Comparison of ENCODE assay signal across 9 mouse cellular contexts in the genomic region with DNA sequence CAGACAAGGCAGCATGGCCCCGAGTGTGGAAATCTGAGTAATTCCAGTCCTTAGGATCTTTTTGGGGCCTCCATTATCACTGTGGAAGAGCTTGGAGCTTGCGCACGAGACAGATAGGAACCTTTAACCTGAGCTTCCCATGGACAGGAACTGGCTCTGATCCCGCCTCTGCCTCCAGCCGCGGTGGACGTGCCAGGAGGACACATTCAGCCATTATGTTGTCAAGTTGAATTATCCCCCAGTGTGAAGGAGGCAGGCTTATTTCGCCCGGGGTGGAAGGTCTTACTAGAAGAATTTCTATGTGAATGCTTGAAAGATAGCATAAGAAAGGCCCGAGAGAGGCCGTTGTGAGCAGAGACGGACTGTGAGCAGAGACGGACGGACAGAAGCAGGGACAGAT. TPM values are rescaled to one million over a fixed set of nuclear protein-coding genes. Genes with fewer than 3 reads are reported as not detected.
DNase-seq lines count a peak whose midpoint lies in the region; ATAC-seq and TF ChIP-seq lines count a peak whose summit lies in the region.
"Had no signal": no experiment of that assay in that cellular context is flagged by ENCODE, and none has a peak within 500 bp of the region (broad histone marks: within the 10 kb centered on the region; RNA-seq: fewer than 3 reads in every experiment).

No protein-coding gene starts in this region.

- H3K27me3 ChIP-seq in heart, embryonic 14.5 days (ENCODE audit: control insufficient read depth, insufficient read depth, low read length), result no peaks in the 10 kb centered on the region

- 20% methylated on average over 14 of the region's 14 CpGs for WGBS in heart, embryonic 14.5 days

- H3K4me3 ChIP-seq in gastrocnemius, adult 2 months, result 0 out of 2 replicates have a peak overlapping the region, but pooled peaks have one; percentile 16
- no peak overlapping the region for H3K4me3 ChIP-seq in heart, embryonic 14.5 days (ENCODE audit: control insufficient read depth in 1 of 2, insufficient read depth in 1 of 2, low read depth in 1 of 2, low read length in 2 of 2)
- H3K4me3 ChIP-seq in layer of hippocampus, adult 2 months, result no peak overlapping the region

- no peaks in the 10 kb centered on the region for H3K36me3 ChIP-seq in heart, embryonic 14.5 days (ENCODE audit: control insufficient read depth, insufficient read depth, low read length)

- H3K27ac ChIP-seq in gastrocnemius, adult 2 months, result peak overlapping the region; percentile 46
- H3K27ac ChIP-seq in heart, embryonic 14.5 days (replicated peaks in 1 of 2; ENCODE audit: control insufficient read depth in 1 of 2, insufficient read depth in 1 of 2, low read depth in 2 of 2, low read length in 2 of 2), result peak overlapping the region; percentile 41 to 79
- H3K27ac ChIP-seq in layer of hippocampus, adult 2 months, result no peak overlapping the region

- intact Hi-C loops in gastrocnemius, adult 2 months (cut with DNase I), result loop anchor here (5.0 kb wide), 2 partner anchors 48 to 63 kb away; no protein-coding TSS in a partner anchor
- intact Hi-C loops in gastrocnemius, postnatal 36 days (cut with DNase I), result loop anchor here (5.0 kb wide), 1 partner anchor 43 kb away; no protein-coding TSS in a partner anchor

- no peaks in the 10 kb centered on the region for H3K9me3 ChIP-seq in heart, embryonic 14.5 days (ENCODE audit: control insufficient read depth, low read length)

- peaks cover 12 to 18% of the 10 kb centered on the region in 2 experiments for H3K4me1 ChIP-seq in heart, embryonic 14.5 days (ENCODE audit: control insufficient read depth in 2 of 2, insufficient read depth in 2 of 2, low read length in 2 of 2)

- peak overlapping the region; percentile 17; the same call in 1 of the 2 replicates for H3K9ac ChIP-seq in heart, embryonic 14.5 days (ENCODE audit: low read length)

- peak; percentile 49 for DNase-seq in gastrocnemius, adult 2 months
- DNase-seq in gastrocnemius, postnatal 36 days, result no peak
- DNase-seq in cerebellum, adult 18-20 months, result peak; percentile 66 to 71
- peak; percentile 80 to 87 for DNase-seq in kidney, postnatal 25 days
- no peak for DNase-seq in layer of hippocampus, adult 2 months (ENCODE audit: low spot score in 2 of 2)
- DNase-seq in lung, postnatal 10 days, result no peak
- DNase-seq in right cerebral cortex, adult 18-20 months, result no peak
- DNase-seq: liver had no signal

- peak overlapping the region; percentile 46 for H3K4me2 ChIP-seq in heart, embryonic 14.5 days (ENCODE audit: low read length)

- TF ChIP-seq CTCF in gastrocnemius, adult 2 months (IDR thresholded peaks at IDR 0.05), result no peak
- no peak for TF ChIP-seq CTCF in layer of hippocampus, adult 2 months (conservative IDR thresholded peaks at IDR 0.05)

- no peak for ATAC-seq in heart, embryonic 14.5 days (ENCODE audit: insufficient number of reproducible peaks, insufficient read depth, low FRiP score, low read depth)

RNA-seq across cellular contexts. Expression of a gene that starts 4.4 kb away (rescaled TPM):
- total RNA-seq in gastrocnemius, adult 2 months (2021), result 10 to 100 TPM; 23.7 to 24.1 TPM
- 10 to 100 TPM; 18.9 to 19.5 TPM for total RNA-seq in gastrocnemius, postnatal 36 days (2021)
- 71.1 and 75.3 TPM in 2 replicates for polyA plus RNA-seq in heart, embryonic 14.5 days (2014; fragmentation: Nextera tagmentation; extraction: Ambion mirVana)
- total RNA-seq in layer of hippocampus, adult 2 months (2021), result 100 to 1,000 TPM; 149 to 162 TPM

RNA-seq across cellular contexts. Expression of a gene that starts 4.9 kb away (rescaled TPM):
- total RNA-seq in gastrocnemius, adult 2 months (2021), result 10 to 100 TPM; 30.2 to 34.3 TPM
- 10 to 100 TPM; 27.3 to 28.3 TPM for total RNA-seq in gastrocnemius, postnatal 36 days (2021)
- 23.1 and 26.6 TPM in 2 replicates for polyA plus RNA-seq in heart, embryonic 14.5 days (2014; fragmentation: Nextera tagmentation; extraction: Ambion mirVana)
- 100 to 1,000 TPM; 140 to 145 TPM for total RNA-seq in layer of hippocampus, adult 2 months (2021)

RNA-seq across cellular contexts. Expression of a gene that starts 52.5 kb away (rescaled TPM):
- 100 to 1,000 TPM; 101 to 191 TPM for total RNA-seq in gastrocnemius, adult 2 months (2021)
- total RNA-seq in gastrocnemius, postnatal 36 days (2021), result 100 to 1,000 TPM; 167 to 181 TPM
- 23.4 and 25.8 TPM in 2 replicates for polyA plus RNA-seq in heart, embryonic 14.5 days (2014; fragmentation: Nextera tagmentation; extraction: Ambion mirVana)
- 100 to 1,000 TPM; 273 to 304 TPM for total RNA-seq in layer of hippocampus, adult 2 months (2021)

RNA-seq across cellular contexts. Expression of a gene that starts 52.7 kb away (rescaled TPM):
- 1 to 10 TPM; 1.3 to 1.4 TPM for total RNA-seq in gastrocnemius, adult 2 months (2021)
- total RNA-seq in gastrocnemius, postnatal 36 days (2021), result 1 to 10 TPM in 1 of 2 experiments, under 1 TPM in 1; 0.67 to 1.4 TPM
- polyA plus RNA-seq in heart, embryonic 14.5 days (2014; fragmentation: Nextera tagmentation; extraction: Ambion mirVana), result 1.1 and 1.3 TPM in 2 replicates
- total RNA-seq in layer of hippocampus, adult 2 months (2021), result 10 to 100 TPM; 11.7 to 12.3 TPM

Comparison
In these comparisons a context has a peak if more than half of its experiments do, and no peak if none do; other contexts are left out.
1. DNase-seq: peak in gastrocnemius, adult 2 months (single experiment), cerebellum, adult 18-20 months (2 of 2) and kidney, postnatal 25 days (2 of 2); none in gastrocnemius, postnatal 36 days (0 of 2), layer of hippocampus, adult 2 months (0 of 2), lung, postnatal 10 days (single experiment) and right cerebral cortex, adult 18-20 months (single experiment).
2. RNA of a gene that starts 4.4 kb away (total RNA-seq): 149 to 162 TPM in layer of hippocampus, adult 2 months; 23.7 to 24.1 TPM in gastrocnemius, adult 2 months and 18.9 to 19.5 TPM in gastrocnemius, postnatal 36 days; every median in the first group is over 4 times any median in the second.